Mouse (Mus musculus) midbrain, embryonic 11.5 days (tissue): ENCODE measurements around the gene Ubp1. TPM values are rescaled to one million over a fixed set of nuclear protein-coding genes. Genes with fewer than 3 reads are reported as not detected.
A peak's percentile ranks its signal among the peaks of the same experiment; 100 is the strongest.

Experiments
- ATAC-seq: fragments of 200-750 bp; cut with Nextera tagmentation; 2 replicates; pipeline ENCODE4 v1.8.0; 2017; ENCODE audit warnings: moderate TSS enrichment, moderate library complexity; ENCODE audit not compliant: low FRiP score
- DNase-seq: peaks from one replicate; pipeline ENCODE4 v3.0.0; 2015; ENCODE audit warnings: low spot score; ENCODE audit errors: missing footprints
- H3K27ac ChIP-seq: fragments of 300-500 bp; sonication (generic); 2 replicates; pipeline ENCODE4 v1.5.1; 2014; ENCODE audit warnings: low read depth, low read length
- H3K27me3 ChIP-seq: fragments of 300-500 bp; sonication (generic); 2 replicates; pipeline ENCODE4 v1.6.1; 2014; ENCODE audit warnings: mild to moderate bottlenecking, low read length, moderate library complexity, mixed read lengths; ENCODE audit not compliant: control insufficient read depth, insufficient read depth
- H3K36me3 ChIP-seq: fragments of 300-500 bp; sonication (generic); 2 replicates; pipeline ENCODE4 v1.6.1; 2014; ENCODE audit warnings: mild to moderate bottlenecking, low read length, moderate library complexity, mixed read lengths; ENCODE audit not compliant: control insufficient read depth, insufficient read depth
- H3K4me1 ChIP-seq: fragments of 300-500 bp; sonication (generic); 2 replicates; pipeline ENCODE4 v1.6.1; 2014; ENCODE audit warnings: low read length; ENCODE audit not compliant: control insufficient read depth, insufficient read depth
- H3K4me2 ChIP-seq: fragments of 300-500 bp; sonication (generic); 2 replicates; pipeline ENCODE4 v1.6.1; 2014; ENCODE audit warnings: mild to moderate bottlenecking, moderate library complexity
- H3K4me3 ChIP-seq: fragments of 300-500 bp; sonication (generic); 2 replicates; pipeline ENCODE4 v1.5.1; 2014; ENCODE audit warnings: low read depth, low read length
- H3K9ac ChIP-seq: fragments of 300-500 bp; sonication (generic); 2 replicates; pipeline ENCODE4 v1.6.1; 2014; ENCODE audit warnings: low read length
- H3K9me3 ChIP-seq: fragments of 300-500 bp; sonication (generic); 2 replicates; pipeline ENCODE4 v1.6.1; 2016; ENCODE audit warnings: low read length; ENCODE audit not compliant: control insufficient read depth
- WGBS: fragments of 180-500 bp; shearing (Covaris S2); extraction: QIAGEN DNeasy Blood & Tissue Kit; methylation state at CpG from one replicate; pipeline ENCODE4 v1.1.7; 2014; 5-methylcytosine and 5-hydroxymethylcytosine counted together
- polyA plus RNA-seq: library from polyadenylated mRNA; unstranded; fragments of >200 nt; fragmentation: Nextera tagmentation; extraction: Ambion mirVana; gene quantifications from 2 replicates; pipeline ENCODE4 v1.2.1, GENCODE M21; 2014

The Ubp1 gene
- polyA plus RNA-seq, 1 experiment from 2014 or later, result 45.8 TPM

DNA sequence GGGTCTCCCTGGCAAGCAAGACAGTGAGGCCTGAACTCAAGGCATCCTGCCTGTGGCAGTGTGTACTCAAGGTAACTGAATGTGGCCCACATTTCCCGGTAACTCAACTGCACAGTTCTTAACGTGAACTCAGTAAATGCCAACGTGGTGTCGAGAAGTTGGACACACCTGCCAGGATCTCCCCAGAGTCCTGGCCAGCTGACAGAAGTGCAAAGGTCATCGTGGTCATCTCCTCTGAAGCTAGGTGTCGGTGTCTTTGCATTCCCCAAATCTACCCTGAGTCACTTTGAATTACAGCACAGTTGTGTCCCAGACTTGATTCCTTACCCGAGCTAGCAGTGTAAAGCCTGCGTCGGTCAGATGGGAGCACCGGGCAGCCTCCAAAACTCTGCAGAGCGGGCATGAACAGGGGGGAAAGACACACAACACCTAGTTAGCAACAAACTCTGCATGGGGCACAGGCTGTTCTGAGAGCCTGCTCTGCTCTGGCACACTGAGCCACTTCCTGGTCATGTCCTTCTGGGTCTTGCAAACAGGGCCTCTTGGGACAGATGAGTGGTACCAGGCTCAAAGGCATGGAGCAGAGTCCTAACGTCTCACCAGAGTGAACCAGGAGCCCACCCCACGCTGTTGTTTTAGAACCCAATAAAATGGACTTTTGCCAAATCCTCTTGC is 54.3 kb downstream of the Ubp1 start:
- no peaks in the 10 kb centered on the region for H3K27me3 ChIP-seq
- no peaks in the 10 kb centered on the region for H3K36me3 ChIP-seq
- no peak overlapping the region for H3K27ac ChIP-seq
- H3K4me1 ChIP-seq, result no peaks in the 10 kb centered on the region
- 87% methylated on average over 13 of the region's 13 CpGs for WGBS
- no peak overlapping the region for H3K4me2 ChIP-seq
- H3K4me3 ChIP-seq, result no peak overlapping the region
- DNase-seq (no peak), ATAC-seq (no peak)
- no peak overlapping the region for H3K9ac ChIP-seq
- no peaks in the 10 kb centered on the region for H3K9me3 ChIP-seq

DNA sequence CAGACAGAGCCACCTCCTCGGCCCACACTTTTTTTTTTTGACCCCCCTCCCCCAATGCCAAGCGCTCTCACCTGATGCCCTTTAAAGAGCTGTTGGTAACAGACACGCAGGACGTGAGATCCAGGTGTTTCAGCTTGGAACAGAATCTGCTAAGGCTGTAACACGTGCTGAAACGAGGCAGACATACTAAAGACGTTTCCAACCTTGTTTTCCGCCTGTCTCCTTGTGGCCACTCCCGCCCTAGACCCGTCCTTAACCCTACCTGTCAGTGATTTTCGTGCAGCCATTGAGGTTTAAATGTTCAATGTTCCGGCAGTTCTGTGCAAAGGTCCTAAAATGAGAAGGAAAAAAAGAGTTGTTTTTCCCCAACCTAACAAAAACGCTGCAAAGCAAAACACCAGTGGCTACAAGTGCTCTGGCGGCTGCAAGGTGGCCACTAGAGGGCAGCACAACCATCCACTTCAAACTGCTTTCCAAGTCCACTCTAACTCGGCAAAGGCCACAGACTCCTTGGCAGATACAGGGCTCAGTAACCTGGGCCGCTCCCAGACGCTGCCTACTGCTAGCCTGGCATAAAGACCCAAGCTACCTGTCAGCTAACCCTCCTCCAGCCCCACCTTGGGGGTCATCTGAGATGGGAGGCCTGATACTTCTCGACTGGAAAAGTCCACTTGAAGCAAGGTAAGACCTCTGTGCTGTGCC is 60.0 kb downstream of the Ubp1 start:
- no peaks in the 10 kb centered on the region for H3K27me3 ChIP-seq
- H3K9ac ChIP-seq, result no peak overlapping the region
- DNase-seq (peak; percentile 98), ATAC-seq (peak; percentile 75)
- no peaks in the 10 kb centered on the region for H3K36me3 ChIP-seq
- WGBS, result 30% methylated on average over 18 of the region's 18 CpGs
- H3K4me2 ChIP-seq, result peak overlapping the region; percentile 17; the same call in 1 of the 2 replicates
- H3K4me1 ChIP-seq, result no peaks in the 10 kb centered on the region
- no peak overlapping the region for H3K4me3 ChIP-seq
- H3K9me3 ChIP-seq, result no peaks in the 10 kb centered on the region
- H3K27ac ChIP-seq, result no peak overlapping the region

DNA sequence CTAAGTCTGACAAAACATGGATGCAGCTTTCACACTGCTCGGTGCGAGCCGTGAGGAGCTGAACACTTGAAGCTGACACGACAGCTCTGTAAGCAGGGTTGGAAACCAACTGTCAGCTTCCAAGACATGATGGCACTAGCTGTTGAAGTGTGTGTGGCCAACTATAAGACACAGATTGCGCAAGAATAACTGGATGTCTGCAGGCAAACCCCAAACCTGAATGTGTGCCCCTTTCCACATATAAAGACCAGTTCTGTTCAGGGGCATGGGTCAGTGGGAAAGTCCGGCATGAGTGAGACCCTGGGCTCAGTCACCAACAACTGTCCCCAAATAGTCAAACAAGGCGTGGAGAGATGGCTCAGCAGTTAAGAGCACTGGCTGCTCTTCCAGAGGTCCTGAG is 62.1 kb downstream of the Ubp1 start:
- Histone ChIP-seq H3K9ac (no peak overlapping the region), H3K36me3 (no peaks in the 10 kb centered on the region), H3K9me3 (no peaks in the 10 kb centered on the region), H3K4me1 (no peaks in the 10 kb centered on the region), H3K27ac (no peak overlapping the region), H3K4me2 (no peak overlapping the region), H3K4me3 (no peak overlapping the region), H3K27me3 (no peaks in the 10 kb centered on the region)
- no peak for ATAC-seq
- 91% methylated on average over 7 of the region's 7 CpGs for WGBS
- DNase-seq, result peak; percentile 73

DNA sequence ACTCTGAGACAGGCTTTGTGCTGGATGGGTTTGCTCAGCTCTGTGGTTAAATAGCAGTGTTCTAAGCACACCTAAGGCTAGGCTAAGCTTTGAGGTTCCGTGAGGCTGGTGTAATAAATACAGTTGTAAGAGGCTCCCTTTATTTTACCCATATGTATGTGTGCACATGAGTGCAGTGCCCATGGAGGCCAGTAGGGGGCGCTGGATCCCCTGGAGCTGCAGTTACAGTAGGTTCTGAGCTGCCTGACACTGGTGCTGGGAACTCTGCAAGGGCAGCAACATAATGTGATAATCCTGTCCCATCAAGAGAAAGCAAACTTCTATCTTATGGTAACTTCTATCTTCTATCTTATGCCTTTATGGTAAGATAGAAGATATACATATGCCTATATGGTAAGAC is 67.6 kb downstream of the Ubp1 start:
- DNase-seq, result peak; percentile 67
- H3K36me3 ChIP-seq, result no peaks in the 10 kb centered on the region
- no peak overlapping the region for H3K27ac ChIP-seq
- WGBS, result 54% methylated on average over 2 of the region's 2 CpGs
- no peaks in the 10 kb centered on the region for H3K9me3 ChIP-seq
- no peaks in the 10 kb centered on the region for H3K27me3 ChIP-seq
- no peaks in the 10 kb centered on the region for H3K4me1 ChIP-seq
- no peak for ATAC-seq
- H3K4me3 ChIP-seq, result no peak overlapping the region
- H3K4me2 ChIP-seq, result no peak overlapping the region
- H3K9ac ChIP-seq, result no peak overlapping the region

DNA sequence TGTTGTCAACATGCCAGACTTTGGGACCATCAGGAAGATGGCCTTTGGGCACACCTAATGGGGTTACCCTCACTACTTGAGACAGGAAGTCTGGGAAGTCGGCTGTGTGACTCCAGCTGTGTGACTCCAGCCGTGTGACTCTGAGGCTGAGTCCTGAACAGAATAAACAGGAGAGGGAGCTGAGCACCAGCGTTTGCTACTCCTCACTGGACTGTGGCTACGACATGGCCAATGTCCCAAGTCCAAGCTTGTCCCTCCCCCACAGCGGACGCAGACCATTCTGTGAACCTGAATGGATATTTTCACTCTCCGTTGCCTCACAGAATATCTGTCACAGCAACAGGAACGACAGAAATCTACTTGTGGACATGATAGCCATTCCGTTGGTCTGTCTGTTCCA is 76.1 kb downstream of the Ubp1 start:
- H3K9me3 ChIP-seq, result no peaks in the 10 kb centered on the region
- ATAC-seq (no peak), DNase-seq (no peak)
- H3K4me1 ChIP-seq, result no peaks in the 10 kb centered on the region
- no peaks in the 10 kb centered on the region for H3K27me3 ChIP-seq
- H3K4me2 ChIP-seq, result no peak overlapping the region
- H3K36me3 ChIP-seq, result no peaks in the 10 kb centered on the region
- no peak overlapping the region for H3K4me3 ChIP-seq
- H3K9ac ChIP-seq, result no peak overlapping the region
- no peak overlapping the region for H3K27ac ChIP-seq
- 79% methylated on average over 9 of the region's 9 CpGs for WGBS

DNA sequence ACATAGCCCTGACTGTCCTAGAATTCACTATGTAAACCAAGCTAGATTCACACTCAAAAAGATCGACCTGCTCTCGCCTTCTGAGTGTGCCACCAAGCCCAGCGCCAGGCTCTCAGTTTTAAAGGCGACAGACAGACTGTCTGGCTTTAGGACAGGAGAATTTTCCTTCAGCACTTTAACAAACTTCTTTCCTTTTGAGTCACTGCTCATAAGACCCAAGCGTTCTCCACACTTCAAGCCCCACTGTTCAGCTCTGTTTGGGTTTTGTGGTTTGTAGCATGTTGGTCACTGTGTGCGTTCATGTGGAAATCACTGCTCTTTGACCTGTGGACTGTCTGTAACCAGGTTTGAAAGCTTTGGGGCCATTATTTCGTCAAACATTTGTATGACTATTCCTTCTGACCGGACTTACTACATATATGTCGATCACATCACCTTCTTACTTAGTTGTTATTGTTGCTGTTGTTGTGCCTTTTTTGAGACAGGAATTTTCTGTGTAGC is 77.2 kb downstream of the Ubp1 start:
- no peak for DNase-seq
- H3K9me3 ChIP-seq, result no peaks in the 10 kb centered on the region
- no peaks in the 10 kb centered on the region for H3K36me3 ChIP-seq
- H3K27me3 ChIP-seq, result no peaks in the 10 kb centered on the region
- H3K4me1 ChIP-seq, result no peaks in the 10 kb centered on the region
- no peak for ATAC-seq
- no peak overlapping the region for H3K4me2 ChIP-seq
- WGBS, result 92% methylated on average over 9 of the region's 9 CpGs
- no peak overlapping the region for H3K9ac ChIP-seq
- no peak overlapping the region for H3K4me3 ChIP-seq
- H3K27ac ChIP-seq, result no peak overlapping the region

DNA sequence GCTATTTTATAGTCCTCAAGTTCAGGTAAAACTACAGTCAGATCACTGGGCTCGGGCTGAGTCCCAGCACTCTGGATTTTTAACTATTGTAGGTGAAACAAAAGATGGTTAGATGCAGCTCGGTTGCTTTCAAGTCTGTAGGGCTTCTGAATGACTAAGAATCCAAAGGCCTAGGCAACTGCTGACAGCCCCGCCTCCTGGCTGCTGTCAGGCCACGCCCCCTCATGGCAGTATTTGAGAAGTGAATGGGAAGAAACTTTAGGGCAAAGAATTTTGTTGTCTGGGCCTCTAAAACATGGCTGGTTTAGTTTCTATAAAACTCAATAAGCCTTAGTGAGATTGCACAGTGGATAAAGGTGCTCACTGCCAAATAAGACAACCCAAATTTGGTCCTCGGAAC is 78.8 kb downstream of the Ubp1 start:
- Histone ChIP-seq H3K4me1 (no peaks in the 10 kb centered on the region), H3K4me2 (no peak overlapping the region), H3K4me3 (no peak overlapping the region), H3K27me3 (no peaks in the 10 kb centered on the region), H3K9ac (no peak overlapping the region), H3K9me3 (no peaks in the 10 kb centered on the region; the same call in 1 of the 2 replicates), H3K36me3 (no peaks in the 10 kb centered on the region), H3K27ac (no peak overlapping the region)
- no peak for ATAC-seq
- whole genome bisulfite sequencing, result 39% methylated on average over 5 of the region's 5 CpGs
- DNase-seq, result no peak

DNA sequence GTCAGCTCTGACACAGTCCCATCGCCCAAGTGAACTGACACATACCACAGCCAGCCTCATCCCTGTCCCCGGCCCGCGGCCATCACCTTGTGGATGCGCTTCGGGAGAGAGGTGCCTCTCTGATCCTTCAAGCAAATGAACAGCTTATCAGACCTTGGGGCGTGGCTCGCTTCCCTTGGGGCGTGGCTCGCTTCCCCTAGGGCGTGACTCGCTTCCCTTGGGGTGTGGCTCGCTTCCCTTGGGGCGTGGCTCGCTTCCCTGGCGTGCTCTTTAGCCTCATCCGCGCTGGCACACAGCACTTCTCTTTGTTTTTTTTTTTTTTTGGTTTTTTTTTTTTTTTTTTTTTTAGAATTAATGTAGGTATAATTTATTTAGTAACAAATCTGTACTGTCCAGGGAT is 80.5 kb downstream of the Ubp1 start:
- DNase-seq, result no peak
- Histone ChIP-seq H3K9ac (no peak overlapping the region), H3K9me3 (no peaks in the 10 kb centered on the region; the same call in 1 of the 2 replicates), H3K4me2 (no peak overlapping the region), H3K36me3 (no peaks in the 10 kb centered on the region), H3K27ac (no peak overlapping the region), H3K27me3 (no peaks in the 10 kb centered on the region), H3K4me1 (no peaks in the 10 kb centered on the region), H3K4me3 (no peak overlapping the region)
- no peak for ATAC-seq
- whole genome bisulfite sequencing, result 65% methylated on average over 18 of the region's 18 CpGs

DNA sequence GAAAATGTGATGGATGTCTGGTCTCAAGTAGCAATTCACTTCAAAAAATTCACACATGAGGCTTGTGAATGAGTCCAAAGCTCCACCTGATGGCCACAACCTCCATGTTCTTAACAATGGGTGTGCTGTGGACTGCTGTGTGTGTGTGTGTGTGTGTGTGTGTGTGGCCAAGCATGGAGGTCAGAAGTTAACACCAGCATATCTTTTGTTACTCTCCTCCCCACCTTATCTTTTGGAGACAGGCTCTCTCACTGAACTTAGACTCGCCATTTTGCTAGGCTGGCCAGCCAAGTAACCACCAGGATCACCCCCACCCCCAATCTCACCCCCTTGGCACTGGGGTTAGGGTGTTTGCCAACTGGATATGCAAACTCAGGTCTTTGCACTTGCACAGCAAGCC is 83.3 kb downstream of the Ubp1 start:
- DNase-seq, result no peak
- H3K27ac ChIP-seq, result no peak overlapping the region
- no peak overlapping the region for H3K4me3 ChIP-seq
- H3K27me3 ChIP-seq, result no peaks in the 10 kb centered on the region
- H3K9me3 ChIP-seq, result no peaks in the 10 kb centered on the region; the same call in 1 of the 2 replicates
- H3K4me2 ChIP-seq, result no peak overlapping the region
- no peak overlapping the region for H3K9ac ChIP-seq
- H3K4me1 ChIP-seq, result no peaks in the 10 kb centered on the region
- WGBS, result 82% methylated on average over 1 of the region's 1 CpGs
- no peaks in the 10 kb centered on the region for H3K36me3 ChIP-seq
- ATAC-seq, result no peak
